Mouse (Mus musculus): ENCODE results near the gene Boll.

The Boll gene

DNA sequence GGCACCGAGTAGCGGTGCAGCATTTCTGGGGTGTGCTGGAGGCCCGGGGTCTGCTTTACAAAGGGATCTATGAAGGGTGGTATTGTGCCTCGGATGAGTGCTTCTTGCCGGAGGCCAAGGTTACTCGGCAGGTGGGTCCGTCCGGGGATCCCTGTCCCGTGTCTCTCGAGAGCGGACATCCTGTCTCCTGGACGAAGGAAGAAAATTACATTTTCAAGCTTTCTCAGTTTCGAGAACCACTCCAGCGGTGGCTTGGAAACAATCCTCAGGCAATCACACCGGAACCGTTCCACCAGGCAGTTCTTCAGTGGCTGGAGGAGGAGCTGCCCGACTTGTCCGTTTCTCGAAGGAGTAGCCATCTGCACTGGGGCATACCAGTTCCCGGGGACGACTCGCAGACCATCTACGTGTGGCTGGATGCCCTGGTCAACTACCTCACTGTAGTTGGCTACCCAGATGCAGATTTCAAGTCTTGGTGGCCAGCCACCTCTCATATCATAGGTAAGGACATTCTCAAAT, 125.6 kb downstream of the Boll start:
- peak; percentile 24 for DNase-seq

DNA sequence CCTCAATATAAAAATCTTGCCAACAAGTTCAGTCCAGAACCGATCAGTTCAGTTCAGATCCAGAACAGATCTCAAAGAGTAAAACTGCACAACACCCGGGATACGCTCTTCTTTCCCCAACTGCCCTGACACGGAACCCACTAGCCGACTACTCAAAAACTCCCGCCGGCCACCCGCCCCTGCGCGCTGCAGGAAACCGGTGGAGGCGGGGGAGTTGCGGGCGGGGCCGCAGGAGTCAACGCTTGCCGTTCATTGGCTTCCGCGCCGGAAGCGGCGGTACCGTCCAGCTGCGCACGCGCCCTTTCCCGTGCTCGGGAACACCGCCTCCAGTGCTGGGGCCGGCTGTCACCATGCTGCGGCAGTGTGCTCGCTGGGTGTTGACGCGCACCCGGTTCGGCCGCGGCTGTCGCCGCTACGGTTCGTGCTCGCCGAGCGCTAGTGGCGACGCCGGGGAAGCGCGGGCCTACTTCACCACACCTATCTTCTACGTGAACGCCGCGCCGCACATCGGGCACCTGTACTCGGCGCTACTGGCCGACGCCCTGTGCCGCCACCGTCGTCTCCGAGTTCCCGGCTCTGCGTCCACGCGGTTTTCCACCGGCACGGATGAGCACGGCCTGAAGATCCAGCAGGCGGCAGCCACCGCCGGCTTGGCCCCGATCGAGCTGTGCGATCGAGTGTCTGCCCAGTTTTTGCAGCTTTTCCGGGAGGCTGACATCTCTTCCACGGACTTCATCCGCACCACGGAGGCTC, 126.2 kb downstream of the Boll start, which contains the start of gene Mars2:
Gene Mars2, plus strand, starts transcription at position 288 of the 753 bp plus-strand sequence.
- peak; percentile 97 for DNase-seq

GRCm38 (mm10) chr1:55236487-55236886, 126.8 kb downstream of the Boll start:
- no peak for DNase-seq

DNA sequence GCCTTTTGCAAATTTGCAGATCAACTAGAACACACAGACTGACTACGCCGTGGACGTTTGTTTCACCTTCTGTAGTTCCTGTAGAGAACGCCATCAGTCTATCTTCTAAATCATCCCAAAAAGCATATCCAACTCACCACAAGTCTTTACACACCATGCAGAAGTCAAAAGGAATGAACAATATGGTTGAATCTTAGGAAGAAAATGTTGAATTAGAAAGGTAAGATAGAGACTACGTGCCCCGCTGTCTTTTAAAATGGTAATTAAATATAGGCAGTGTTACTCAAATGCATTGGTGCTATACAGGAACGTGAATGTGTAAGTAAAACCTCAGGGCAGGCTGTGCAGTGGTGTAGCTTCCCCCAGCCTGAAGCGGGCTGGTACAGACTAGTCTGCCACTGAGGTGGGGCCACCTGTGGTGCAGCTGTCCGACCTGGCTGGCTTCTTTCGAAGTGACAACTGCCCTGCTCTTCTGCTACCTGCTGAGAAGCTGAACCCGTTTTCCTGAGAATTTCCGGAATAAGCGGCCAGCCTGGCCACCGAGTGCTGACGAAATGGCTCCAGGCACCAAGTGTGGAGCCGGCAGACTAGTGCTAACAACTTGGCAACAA, 128.3 kb downstream of the Boll start:
- DNase-seq: no peak

DNA sequence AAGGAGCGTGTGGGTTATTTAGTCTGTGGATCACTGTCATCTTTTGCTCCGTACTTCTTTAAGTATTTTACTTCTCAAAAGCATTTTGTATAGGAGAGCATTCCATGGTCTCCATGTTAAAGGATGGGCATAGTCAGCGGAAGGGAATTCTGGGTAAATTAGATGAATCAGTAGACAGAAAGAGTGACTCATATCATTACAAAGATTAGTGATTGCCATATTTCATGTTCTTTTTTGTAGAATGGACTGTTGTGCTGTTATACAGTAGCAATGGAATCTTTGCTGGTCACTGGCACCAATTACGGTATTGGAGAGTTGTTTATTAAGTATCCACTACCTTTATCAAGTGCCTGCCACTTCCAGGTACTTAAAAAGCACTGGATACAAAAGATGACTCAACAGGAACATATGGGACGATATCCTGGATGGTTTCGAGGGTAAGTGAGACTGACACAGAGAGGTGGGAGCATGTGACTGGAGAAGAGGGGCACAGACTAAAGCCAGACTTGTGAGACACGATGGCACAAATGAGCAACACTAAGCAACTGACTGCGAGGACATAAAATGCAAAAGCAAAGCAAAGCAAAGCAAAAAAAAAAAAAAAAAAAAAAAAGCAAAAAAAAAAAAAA, 134.9 kb downstream of the Boll start:
- no peak for DNase-seq

DNA sequence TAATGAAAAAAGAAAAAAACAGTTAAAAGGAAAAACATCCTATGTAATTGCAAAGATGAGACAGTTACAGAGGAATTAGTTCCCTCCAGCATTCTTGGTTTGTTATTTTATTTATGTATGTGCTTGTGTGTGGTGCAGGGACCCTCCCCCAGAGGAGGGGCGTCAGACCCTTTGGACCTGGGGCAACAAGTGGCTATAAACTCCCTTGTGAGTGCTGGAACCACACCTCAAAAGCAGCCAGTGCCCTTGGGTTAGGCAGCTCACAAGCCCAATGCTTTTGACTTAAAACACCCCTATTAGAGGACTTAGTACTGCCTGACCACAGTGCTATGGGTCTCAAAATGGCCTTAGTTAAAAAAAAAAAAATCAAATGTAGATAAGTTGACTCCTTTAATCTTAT, 135.9 kb downstream of the Boll start:
- no peak for DNase-seq

DNA sequence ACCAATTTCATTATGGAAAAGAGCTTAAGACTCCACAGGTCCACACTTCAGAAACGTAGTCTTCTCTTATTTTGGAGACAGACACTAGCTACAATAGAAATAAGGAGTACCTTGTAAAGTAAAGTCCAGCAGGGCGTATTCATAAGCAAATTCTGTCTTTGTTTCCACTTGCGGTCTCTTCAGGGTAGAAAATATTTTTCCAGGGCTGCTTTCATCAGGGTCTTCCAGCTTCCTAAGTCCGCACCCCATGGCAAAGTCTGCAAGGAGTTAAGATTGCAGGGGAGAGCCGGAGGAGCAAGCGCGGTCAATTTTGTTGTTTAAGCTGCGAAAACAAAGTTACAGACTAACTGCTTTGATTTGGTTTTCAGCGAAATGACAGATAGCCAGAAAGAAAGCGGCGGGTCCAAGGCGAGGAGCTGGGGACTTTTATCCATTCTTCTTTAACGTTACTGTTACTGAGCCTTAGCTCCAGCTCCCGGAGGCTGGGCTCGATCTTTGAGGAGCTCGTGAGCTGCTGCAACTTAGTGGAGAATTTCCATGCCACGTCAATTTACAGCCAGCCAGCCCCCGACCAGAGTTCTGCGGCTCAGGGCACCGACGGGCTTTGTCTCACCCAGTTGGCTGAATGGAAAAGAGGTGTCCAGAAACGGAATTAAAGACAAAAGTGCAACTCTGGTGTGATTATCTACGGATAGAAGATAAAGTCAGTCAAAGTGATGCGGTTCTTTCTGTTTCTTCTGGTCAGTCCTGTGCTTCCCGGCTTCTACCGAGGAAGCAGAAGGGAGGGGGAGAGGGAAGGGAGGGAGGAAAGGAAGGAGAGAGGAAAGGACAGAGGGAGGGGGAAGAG, 137.0 kb downstream of the Boll start, which contains the start of gene Rftn2:
Gene Rftn2, minus strand, starts transcription at position 772 of the 847 bp plus-strand sequence.
- DNase-seq: no peak

GRCm38 (mm10) chr1:55225398-55225797, 137.9 kb downstream of the Boll start:
- DNase-seq: no peak

DNA sequence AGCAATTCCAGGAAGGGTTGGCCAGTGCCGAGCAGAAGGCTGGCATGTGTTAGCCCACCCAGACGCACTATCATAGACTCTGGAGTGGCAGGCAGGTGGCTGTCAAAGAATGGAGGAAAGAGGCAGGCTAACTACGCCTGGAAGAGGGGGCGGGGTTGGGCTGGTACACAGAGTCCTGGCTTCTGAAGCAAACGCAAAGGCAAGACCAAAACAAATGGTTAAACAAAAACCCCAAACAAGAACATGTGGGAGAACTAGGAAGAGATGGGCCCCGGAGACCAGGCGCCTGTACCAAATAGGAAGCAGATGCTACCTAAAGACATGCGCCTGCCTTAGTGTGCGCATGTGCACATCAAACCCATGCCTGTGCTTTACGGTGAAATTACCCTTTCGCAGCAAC, 139.2 kb downstream of the Boll start:
- no peak for DNase-seq

DNA sequence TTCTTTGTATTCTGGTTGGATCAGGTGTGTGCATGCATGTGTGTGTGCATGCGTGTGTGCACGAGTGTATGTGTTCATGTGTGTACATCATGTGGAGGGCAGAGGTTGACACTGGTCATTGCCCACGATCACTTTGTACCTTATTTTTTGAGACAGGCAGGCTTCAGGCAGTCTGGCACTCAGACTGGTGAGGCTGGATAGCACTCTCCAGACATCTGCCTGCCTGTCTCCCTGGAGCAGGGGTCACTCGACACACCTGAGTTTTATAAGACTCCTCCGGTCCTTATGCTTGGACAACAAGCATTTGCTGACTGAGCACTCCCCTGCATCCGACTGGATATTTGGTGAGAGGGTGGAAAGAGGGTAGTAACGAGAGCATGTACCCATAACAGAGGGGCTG, 140.2 kb downstream of the Boll start:
- DNase-seq: no peak

DNA sequence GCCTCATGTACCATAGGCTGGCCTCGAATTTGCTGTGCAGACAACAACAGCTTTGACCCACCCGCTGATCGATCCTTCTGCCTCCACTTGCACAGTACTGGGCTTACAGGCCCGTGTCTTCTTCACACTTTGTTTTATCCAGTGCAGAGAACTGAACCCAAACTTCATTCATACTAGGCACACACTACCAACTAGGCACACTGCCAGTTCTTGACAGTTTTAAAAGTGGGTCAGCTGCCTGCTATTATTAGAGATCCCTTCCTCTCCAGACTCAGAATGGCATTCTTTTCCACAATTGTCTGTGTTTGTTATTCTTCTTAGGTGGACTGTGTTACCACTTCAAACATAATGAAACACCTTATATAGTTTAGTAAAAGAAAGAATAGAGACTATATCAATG, 141.9 kb downstream of the Boll start:
- DNase-seq: peak; percentile 30

DNA sequence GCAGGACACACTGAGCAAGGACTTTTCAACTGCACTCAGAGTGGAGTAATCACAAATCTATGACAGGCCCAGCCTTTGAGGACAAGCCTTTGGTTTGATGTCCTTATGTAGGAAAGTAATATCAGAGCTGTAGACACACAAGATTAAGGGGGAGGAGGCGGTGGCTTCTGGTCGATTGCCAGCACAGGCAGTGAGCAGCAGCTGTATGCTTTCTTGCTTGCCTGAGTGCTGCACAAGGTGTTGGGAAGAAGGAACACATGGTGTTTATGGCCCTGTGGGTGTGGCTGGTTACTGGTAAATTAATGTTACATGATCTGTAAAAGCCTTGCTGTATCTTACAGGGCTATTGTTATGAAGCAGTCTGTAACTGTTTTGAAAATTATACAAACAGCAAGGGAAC, 146.1 kb downstream of the Boll start:
- no peak for DNase-seq

GRCm38 (mm10) chr1:55215185-55215813, 148.0 kb downstream of the Boll start:
- no peak for DNase-seq

DNA sequence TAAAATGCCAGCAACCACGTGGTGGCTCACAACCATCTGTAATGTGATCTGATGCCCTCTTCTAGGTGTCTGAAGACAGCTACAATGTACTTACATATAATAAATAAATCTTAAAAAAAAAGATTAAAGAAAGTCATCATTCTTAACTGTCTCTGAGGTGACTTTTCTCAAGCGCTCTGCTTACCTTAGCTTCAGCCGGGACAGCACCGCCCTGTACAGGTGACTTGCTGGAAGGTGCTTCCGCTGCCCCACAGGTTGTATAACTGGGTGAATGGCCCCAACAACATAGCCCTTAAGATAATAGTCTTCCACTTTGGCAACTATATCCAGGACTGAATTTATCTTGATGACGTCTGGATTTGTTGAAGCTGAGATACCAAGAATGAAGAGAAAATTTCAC, 149.3 kb downstream of the Boll start:
- DNase-seq: no peak

GRCm38 (mm10) chr1:55213475-55213874, 149.8 kb downstream of the Boll start:
- no peak for DNase-seq

DNA sequence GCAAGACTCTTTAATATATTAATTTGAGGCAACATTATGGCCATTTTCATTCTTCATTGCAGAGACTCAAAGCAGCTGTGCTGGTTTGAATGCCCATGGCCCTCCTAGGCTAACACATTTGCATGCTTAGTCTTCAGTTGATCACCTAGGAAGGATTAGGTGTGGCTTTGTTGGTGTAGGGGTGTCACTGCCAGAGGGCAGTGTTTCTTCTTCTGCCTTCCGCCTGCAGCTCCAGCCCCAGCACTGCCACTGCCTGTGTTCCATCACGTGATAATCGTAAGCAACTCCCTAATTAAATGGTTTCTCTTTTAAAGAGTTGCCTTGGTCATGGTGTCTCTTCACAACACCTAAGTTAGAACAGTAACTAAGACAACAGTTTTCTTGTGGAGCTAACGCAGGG, 150.5 kb downstream of the Boll start:
- no peak for DNase-seq

DNA sequence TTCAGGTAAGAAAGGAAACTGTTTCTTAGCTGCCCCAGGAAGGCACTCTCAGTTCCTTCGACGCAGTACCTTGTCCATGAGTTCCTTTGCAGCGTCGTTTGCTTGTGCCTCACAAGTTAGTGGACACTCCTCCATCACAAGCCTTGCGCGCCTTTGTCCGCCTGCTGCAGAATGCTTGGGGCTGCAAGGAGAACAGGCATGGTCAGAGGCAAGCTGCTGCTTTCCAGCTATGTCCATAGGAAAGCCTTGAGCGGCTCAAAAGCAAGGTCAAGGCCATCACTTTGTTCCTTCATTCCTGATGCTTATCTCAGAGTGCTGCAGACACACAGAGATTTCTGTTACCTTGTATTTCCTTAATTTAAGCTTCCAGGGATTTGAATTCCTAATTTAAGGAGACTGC, 152.2 kb downstream of the Boll start:
- DNase-seq: no peak

DNA sequence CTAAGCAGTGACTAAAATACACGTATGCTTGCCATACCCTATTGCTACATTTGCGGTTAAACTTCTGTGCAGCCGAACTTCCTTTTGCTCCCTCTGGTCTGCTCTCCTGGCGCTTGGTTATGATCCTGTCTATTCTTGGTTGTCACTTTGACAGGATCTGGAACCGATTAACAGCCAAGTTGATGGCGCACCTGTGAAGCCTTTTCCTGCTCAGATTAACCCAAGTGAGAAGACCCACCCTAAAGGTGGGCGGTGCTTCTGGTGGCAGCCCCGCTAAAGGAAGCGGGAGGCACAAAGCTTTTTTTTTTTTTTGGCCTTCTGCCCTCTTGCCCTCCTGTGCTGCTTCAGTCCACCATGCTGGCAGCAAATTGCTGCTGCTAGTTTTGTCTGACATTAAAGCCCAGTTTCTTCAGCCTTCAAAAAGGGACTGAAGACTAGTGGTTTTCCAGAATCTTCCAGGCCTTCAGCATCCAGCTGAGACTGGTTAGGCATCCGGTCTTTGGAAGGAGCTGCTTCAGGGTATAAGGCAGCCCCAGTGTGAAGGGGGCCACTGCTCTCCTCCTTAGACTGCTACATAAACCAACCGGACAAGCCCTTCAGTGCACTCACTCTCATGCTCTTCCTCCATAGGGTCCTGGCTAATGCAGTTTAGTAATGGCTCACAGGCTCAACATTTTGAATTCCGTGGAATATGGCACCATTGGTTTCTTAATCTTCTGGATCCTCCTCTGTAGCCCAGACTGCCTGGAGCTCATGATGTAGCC, 152.9 kb downstream of the Boll start:
- DNase-seq: no peak

DNA sequence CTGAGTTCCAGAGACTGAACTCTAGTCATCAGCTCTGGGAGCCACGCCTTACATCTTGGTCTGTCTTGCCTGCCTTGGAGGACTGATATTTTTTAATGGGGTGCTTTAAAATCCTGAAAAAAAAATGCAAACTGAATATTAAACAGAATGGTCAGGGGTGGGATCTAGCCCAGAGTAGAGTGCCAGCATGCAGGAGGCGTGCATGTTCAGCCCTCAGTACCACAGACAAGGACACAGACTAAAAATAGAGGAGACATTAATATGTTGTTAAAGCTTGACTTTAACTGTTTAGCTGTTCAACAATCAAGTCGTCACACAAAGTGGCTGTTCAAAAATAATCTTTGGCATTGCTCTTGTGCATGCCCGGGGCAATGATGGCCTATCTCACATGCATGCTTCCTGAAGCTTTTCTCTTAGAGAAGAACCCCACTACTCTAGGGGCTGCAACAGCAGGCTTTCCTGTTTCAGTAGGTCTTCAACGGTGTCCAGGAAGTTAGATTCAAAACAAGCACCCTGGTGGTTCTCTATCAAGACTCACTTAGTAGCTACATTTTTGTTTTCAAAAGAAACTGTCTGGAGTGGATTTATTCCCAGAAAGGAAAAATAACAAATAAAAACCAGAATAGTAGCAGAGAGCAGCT, 154.6 kb downstream of the Boll start:
- no peak for DNase-seq

GRCm38 (mm10) chr1:55207561-55207960, 155.7 kb downstream of the Boll start:
- no peak for DNase-seq

DNA sequence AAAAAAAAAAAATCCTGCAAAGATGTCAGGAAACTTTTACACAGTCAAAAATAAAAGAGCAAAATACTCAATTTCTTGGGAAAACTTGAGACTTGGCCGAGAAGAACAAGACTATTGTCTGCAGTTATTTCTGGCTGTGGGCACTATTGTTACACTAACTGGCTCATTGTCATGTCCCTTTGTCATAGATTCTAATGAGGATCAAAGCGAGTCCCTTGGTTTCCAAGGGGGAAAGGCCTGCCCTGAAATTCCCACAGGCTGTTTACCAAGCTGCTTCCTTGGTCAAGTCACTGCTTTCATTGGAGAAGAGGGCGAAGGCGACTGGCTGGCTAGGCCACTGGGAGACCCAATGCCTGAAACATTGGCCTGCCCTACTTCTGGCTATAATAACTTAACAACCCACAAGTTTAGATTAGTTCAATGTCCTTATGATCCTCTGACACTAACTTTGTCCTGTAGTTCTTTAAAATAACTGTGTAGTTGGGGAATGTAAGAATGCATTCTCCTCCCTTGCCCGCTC, 157.4 kb downstream of the Boll start:
- no peak for DNase-seq
